Mouse (Mus musculus) brain, embryonic 14.5 days (tissue): ENCODE results near the gene Exoc1.

ENCODE experiments used
- CTCF ChIP-seq: fragments of 200-500 bp; IDR thresholded peaks from 2 replicates; pipeline ENCODE4 v1.5.1; 2012; ENCODE audit warnings: inconsistent platforms, mild to moderate bottlenecking, moderate library complexity, borderline replicate concordance; ENCODE audit not compliant: insufficient read depth, insufficient read length; ENCODE audit errors: extremely low read depth
- POLR2A ChIP-seq: fragments of 200-500 bp; IDR thresholded peaks from 2 replicates; pipeline ENCODE4 v1.6.1; 2012; ENCODE audit warnings: mild to moderate bottlenecking, inconsistent platforms, borderline replicate concordance; ENCODE audit not compliant: poor library complexity, insufficient read depth, insufficient read length, severe bottlenecking; ENCODE audit errors: extremely low read depth

- TF ChIP-seq POLR2A (no peak), CTCF (no peak)
Measured at GRCm38 (mm10) chr5:76616196-76616747, 87.2 kb downstream of the Exoc1 start.
